Mouse (Mus musculus): ENCODE data around the gene Armc8. TPM values are rescaled to one million over a fixed set of nuclear protein-coding genes. Genes with fewer than 3 reads are reported as not detected.

Armc8 gene
- polyA plus RNA-seq, 1 experiment from 2014 or later = 23.3 TPM

DNA sequence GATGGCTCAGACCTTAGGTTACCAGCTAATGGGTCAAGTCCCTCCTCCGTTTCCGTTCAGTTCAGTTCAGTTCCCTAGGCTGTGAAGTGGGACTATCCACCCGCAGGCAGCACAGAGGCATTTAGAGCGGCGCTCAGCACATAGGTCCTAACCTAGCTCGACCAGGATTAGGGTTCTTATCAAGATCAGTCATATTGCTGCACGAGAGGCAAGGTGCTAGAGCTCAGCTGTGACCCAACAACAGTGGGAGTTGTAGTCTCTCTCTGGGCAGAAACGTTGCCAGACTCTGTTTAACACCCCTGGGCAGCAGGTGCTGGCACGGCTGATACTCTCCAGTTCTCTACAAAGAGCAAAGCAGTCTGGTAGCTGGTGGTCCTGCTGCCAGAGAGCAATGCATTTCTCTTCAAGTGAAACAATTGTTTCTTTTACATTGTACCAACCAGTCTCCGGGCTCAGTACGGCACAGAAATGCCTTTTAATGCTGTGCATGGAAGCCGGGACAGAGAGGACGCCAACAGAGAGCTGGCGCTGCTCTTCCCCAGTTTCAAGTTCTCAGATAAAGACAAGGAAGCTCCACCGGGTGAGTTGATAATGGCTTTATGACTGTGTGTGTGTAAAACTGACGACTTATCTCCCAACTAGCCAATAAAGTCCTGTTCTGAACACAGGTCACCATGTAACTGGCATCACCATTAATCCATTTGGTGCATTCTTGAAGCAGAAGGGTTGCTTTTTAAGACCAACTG, 98.2 kb downstream of the Armc8 start:
- H3K9ac ChIP-seq = no peak overlapping the region
- no peaks in the 10 kb centered on the region for H3K27me3 ChIP-seq (replicated peaks)
- 59% methylated on average over 16 of the region's 16 CpGs for WGBS
- no peak for ATAC-seq (ENCODE audit: insufficient number of reproducible peaks, low FRiP score)
- H3K4me1 ChIP-seq (replicated peaks) = no peaks in the 10 kb centered on the region
- H3K4me2 ChIP-seq = no peak overlapping the region
- no peak overlapping the region for H3K27ac ChIP-seq (ENCODE audit: poor library complexity, severe bottlenecking)
- H3K4me3 ChIP-seq = no peak overlapping the region
- no peaks in the 10 kb centered on the region for H3K9me3 ChIP-seq (replicated peaks)
- H3K36me3 ChIP-seq = peaks cover 12% of the 10 kb centered on the region; the same call in 1 of the 2 replicates

- Histone ChIP-seq H3K9ac (no peak overlapping the region), H3K36me3 (peaks cover 5% of the 10 kb centered on the region; the same call in 1 of the 2 replicates), H3K27me3 (replicated peaks) (no peaks in the 10 kb centered on the region), H3K27ac (ENCODE audit: poor library complexity, severe bottlenecking) (no peak overlapping the region), H3K4me1 (replicated peaks) (no peaks in the 10 kb centered on the region), H3K4me3 (no peak overlapping the region), H3K9me3 (replicated peaks) (no peaks in the 10 kb centered on the region), H3K4me2 (no peak overlapping the region)
- ATAC-seq (ENCODE audit: insufficient number of reproducible peaks, low FRiP score) = no peak
- 59% methylated on average over 8 of the region's 8 CpGs for WGBS
Measured at GRCm38 (mm10) chr9:99469681-99470273, 98.9 kb downstream of the Armc8 start.

GRCm38 (mm10) chr9:99468572-99468971, 100.1 kb downstream of the Armc8 start:
- H3K4me2 ChIP-seq = no peak overlapping the region
- H3K36me3 ChIP-seq = no peaks in the 10 kb centered on the region
- no peak overlapping the region for H3K27ac ChIP-seq (ENCODE audit: poor library complexity, severe bottlenecking)
- ATAC-seq (ENCODE audit: insufficient number of reproducible peaks, low FRiP score) = no peak
- no peaks in the 10 kb centered on the region for H3K27me3 ChIP-seq (replicated peaks)
- H3K9me3 ChIP-seq (replicated peaks) = no peaks in the 10 kb centered on the region
- no peak overlapping the region for H3K9ac ChIP-seq
- 79% methylated on average over 9 of the region's 9 CpGs for WGBS
- H3K4me3 ChIP-seq = no peak overlapping the region
- H3K4me1 ChIP-seq (replicated peaks) = no peaks in the 10 kb centered on the region

GRCm38 (mm10) chr9:99464876-99465275, 103.8 kb downstream of the Armc8 start:
- Histone ChIP-seq H3K9ac (no peak overlapping the region), H3K4me1 (replicated peaks) (no peaks in the 10 kb centered on the region), H3K4me3 (no peak overlapping the region), H3K36me3 (no peaks in the 10 kb centered on the region), H3K9me3 (replicated peaks) (no peaks in the 10 kb centered on the region), H3K4me2 (no peak overlapping the region), H3K27ac (ENCODE audit: poor library complexity, severe bottlenecking) (no peak overlapping the region), H3K27me3 (replicated peaks) (peaks cover 4% of the 10 kb centered on the region; the same call in 1 of the 2 replicates)
- no peak for ATAC-seq (ENCODE audit: insufficient number of reproducible peaks, low FRiP score)
- WGBS = 71% methylated on average over 6 of the region's 6 CpGs

- Histone ChIP-seq H3K4me1 (replicated peaks) (no peaks in the 10 kb centered on the region), H3K27me3 (replicated peaks) (peaks cover 21% of the 10 kb centered on the region), H3K4me3 (no peak overlapping the region), H3K9me3 (replicated peaks) (no peaks in the 10 kb centered on the region), H3K36me3 (no peaks in the 10 kb centered on the region), H3K27ac (ENCODE audit: poor library complexity, severe bottlenecking) (no peak overlapping the region), H3K9ac (no peak overlapping the region), H3K4me2 (no peak overlapping the region)
- ATAC-seq (ENCODE audit: insufficient number of reproducible peaks, low FRiP score) = no peak
- 84% methylated on average over 4 of the region's 4 CpGs for WGBS
Measured at GRCm38 (mm10) chr9:99459730-99460129, 109.0 kb downstream of the Armc8 start.

DNA sequence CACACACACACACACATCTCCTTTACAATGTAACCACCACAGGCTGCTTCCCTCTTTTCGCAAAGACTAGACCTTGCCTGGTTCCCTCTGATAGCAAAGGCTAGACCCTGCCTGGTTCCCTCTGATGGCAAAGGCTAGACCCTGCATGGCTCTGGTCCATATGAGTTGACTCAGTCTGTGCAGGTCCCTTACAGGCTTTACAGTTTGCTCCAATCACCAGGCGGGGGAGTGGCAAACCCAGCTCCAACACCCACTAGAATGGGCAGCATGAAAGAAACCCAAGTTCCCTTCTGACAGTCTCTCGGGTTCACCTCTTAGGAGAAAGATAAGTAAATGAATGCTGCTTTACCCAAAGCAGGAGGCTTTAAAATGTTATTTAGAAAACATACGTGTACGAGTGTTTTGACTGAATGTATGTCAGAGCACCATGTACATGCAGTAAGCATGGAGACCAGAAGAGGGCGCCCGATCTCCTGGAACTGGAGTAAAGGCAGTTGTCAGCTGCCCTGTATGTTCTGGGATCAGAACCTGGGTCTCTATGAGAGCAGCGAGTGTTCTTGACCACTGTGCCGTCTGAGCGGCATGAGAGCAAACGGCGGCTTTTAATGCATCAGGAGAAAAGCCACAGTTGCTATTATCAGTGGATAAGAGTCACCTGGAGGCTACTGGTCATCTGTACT, 110.0 kb downstream of the Armc8 start:
- H3K36me3 ChIP-seq = no peaks in the 10 kb centered on the region
- H3K9me3 ChIP-seq (replicated peaks) = no peaks in the 10 kb centered on the region
- no peak overlapping the region for H3K4me2 ChIP-seq
- H3K27ac ChIP-seq (ENCODE audit: poor library complexity, severe bottlenecking) = no peak overlapping the region
- WGBS = 39% methylated on average over 12 of the region's 12 CpGs
- H3K4me1 ChIP-seq (replicated peaks) = no peaks in the 10 kb centered on the region
- no peak for ATAC-seq (ENCODE audit: insufficient number of reproducible peaks, low FRiP score)
- peaks cover 25% of the 10 kb centered on the region for H3K27me3 ChIP-seq (replicated peaks)
- no peak overlapping the region for H3K4me3 ChIP-seq
- H3K9ac ChIP-seq = no peak overlapping the region

GRCm38 (mm10) chr9:99454211-99454610, 114.5 kb downstream of the Armc8 start:
- WGBS = 73% methylated on average over 4 of the region's 4 CpGs
- no peak for ATAC-seq (ENCODE audit: insufficient number of reproducible peaks, low FRiP score)
- H3K4me2 ChIP-seq = no peak overlapping the region
- H3K27me3 ChIP-seq (replicated peaks) = peaks cover 46% of the 10 kb centered on the region
- no peaks in the 10 kb centered on the region for H3K36me3 ChIP-seq
- H3K9ac ChIP-seq = no peak overlapping the region
- no peaks in the 10 kb centered on the region; the same call in 1 of the 2 replicates for H3K9me3 ChIP-seq (replicated peaks)
- no peaks in the 10 kb centered on the region; the same call in 1 of the 2 replicates for H3K4me1 ChIP-seq (replicated peaks)
- H3K4me3 ChIP-seq = no peak overlapping the region
- no peak overlapping the region for H3K27ac ChIP-seq (ENCODE audit: poor library complexity, severe bottlenecking)

DNA sequence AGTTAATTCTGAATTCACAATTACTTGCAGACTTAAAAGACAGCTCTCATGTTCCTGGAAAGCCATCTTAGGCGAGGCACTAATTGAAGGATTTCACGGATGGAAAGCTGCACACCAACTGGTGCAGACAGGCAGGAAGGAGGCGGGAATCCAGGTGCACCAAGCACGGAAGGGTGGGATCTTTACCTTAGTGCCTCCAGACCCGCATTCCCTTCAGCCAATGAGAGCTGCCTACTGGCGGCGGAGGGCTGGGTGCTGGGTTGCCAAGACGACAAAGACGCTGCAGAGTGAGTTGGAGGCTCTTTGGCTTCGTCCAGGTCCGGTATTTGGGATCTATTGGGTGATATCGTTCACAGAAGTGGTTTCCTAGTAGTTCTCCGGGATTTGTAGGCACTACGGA, 117.5 kb downstream of the Armc8 start, which contains the start of gene Nme9:
Gene Nme9, plus strand, starts transcription at position 315 of the 400 bp plus-strand sequence.
- no peak for ATAC-seq (ENCODE audit: insufficient number of reproducible peaks, low FRiP score)
- H3K4me1 ChIP-seq (replicated peaks) = no peaks in the 10 kb centered on the region; the same call in 1 of the 2 replicates
- H3K27me3 ChIP-seq (replicated peaks) = peaks cover 29% of the 10 kb centered on the region
- no peak within 1 kb of the TSS for H3K9ac ChIP-seq
- H3K4me2 ChIP-seq = peak within 1 kb of the TSS; percentile 18
- 7% methylated on average over 14 of the region's 14 CpGs for WGBS
- H3K27ac ChIP-seq (ENCODE audit: poor library complexity, severe bottlenecking) = no peak within 1 kb of the TSS
- no peaks in the 10 kb centered on the region; the same call in 1 of the 2 replicates for H3K9me3 ChIP-seq (replicated peaks)
- H3K36me3 ChIP-seq = no peaks in the 10 kb centered on the region
- peak within 1 kb of the TSS; percentile 11 for H3K4me3 ChIP-seq

DNA sequence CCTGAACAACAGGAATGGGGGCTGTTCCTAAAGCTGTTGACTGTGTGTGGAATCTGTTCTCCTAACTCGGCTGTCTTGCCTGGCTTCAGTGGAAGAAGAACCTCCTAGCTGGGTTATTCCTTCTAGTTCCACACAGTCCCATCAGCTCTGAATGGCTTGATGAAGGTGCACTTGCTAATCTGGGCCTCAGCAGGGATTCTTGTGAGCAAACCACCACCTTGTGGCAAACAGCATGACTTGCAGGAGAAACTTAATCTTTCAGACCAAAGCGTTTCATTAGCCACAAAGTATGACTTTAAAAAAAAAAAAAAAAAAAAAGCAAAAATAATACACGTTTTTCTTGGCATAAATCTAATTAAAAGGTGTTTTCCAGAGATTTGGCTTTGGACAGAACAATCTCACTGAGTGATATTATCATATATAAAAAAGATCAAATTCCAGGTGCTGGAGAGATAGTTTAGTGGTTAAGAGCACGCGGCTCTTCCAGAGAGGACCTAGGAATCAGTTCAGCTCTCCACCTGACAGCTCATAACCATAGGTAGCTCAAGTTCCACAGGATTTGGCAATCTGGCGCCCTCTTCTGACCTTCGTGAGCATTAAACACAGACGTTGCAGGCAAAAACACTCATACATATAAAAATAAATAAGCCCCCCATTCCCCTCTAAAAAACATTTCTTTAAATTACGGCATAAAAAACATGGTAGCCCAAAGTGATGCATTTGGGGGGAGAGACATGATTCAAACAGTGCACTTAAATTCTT, 118.6 kb downstream of the Armc8 start:
- ATAC-seq (ENCODE audit: insufficient number of reproducible peaks, low FRiP score) = no peak
- no peak overlapping the region for H3K4me3 ChIP-seq
- H3K36me3 ChIP-seq = no peaks in the 10 kb centered on the region
- WGBS = 34% methylated on average over 9 of the region's 9 CpGs
- H3K27ac ChIP-seq (ENCODE audit: poor library complexity, severe bottlenecking) = no peak overlapping the region
- H3K4me2 ChIP-seq = no peak overlapping the region
- no peaks in the 10 kb centered on the region; the same call in 1 of the 2 replicates for H3K4me1 ChIP-seq (replicated peaks)
- H3K9me3 ChIP-seq (replicated peaks) = no peaks in the 10 kb centered on the region; the same call in 1 of the 2 replicates
- H3K27me3 ChIP-seq (replicated peaks) = peaks cover 29% of the 10 kb centered on the region
- no peak overlapping the region for H3K9ac ChIP-seq

GRCm38 (mm10) chr9:99447323-99447722, 121.4 kb downstream of the Armc8 start:
- Histone ChIP-seq H3K4me3 (no peak overlapping the region), H3K4me2 (no peak overlapping the region), H3K9me3 (replicated peaks) (no peaks in the 10 kb centered on the region; the same call in 1 of the 2 replicates), H3K27ac (ENCODE audit: poor library complexity, severe bottlenecking) (no peak overlapping the region), H3K4me1 (replicated peaks) (no peaks in the 10 kb centered on the region; the same call in 1 of the 2 replicates), H3K27me3 (replicated peaks) (peaks cover 18% of the 10 kb centered on the region), H3K9ac (no peak overlapping the region), H3K36me3 (no peaks in the 10 kb centered on the region)
- WGBS = 63% methylated on average over 3 of the region's 3 CpGs
- ATAC-seq (ENCODE audit: insufficient number of reproducible peaks, low FRiP score) = no peak

All from heart, embryonic 12.5 days (tissue).